Mouse (Mus musculus): ENCODE data around the gene Fgb.

Fgb gene

DNA sequence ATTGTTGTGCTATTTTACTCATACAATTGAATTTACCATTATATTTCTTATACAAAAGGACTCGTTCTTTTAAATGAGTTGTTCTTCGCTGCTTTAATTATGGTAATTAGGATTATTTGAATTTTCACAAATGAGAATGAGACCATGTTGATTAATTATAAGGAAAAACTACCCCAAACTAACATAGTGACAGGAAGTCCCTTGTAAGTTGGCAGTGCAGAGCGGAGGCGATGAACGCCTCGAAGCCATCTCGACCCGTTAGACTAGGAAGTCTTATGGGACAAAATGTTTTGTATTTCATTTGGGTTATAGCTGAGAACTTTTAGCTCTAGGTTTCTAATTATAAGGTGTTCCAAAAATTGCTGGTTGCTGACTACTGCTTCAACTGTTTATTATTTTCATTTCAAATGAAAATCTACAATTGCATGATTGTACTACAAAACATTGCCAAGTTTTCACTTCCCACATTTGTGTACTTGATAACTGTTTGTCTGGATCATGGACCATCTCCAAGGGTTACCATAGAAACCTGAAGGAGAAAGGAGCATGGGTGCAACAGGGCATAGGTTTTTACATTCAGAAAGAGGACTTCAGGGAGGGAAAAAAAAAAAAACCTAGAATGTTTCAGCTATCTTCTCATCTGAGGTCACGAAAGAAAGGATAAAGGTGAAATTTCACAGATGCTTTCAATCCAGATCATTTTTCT, 22.0 kb downstream of the Fgb start:
- no peak for DNase-seq (ENCODE audit: low spot score in 2 of 2)

DNA sequence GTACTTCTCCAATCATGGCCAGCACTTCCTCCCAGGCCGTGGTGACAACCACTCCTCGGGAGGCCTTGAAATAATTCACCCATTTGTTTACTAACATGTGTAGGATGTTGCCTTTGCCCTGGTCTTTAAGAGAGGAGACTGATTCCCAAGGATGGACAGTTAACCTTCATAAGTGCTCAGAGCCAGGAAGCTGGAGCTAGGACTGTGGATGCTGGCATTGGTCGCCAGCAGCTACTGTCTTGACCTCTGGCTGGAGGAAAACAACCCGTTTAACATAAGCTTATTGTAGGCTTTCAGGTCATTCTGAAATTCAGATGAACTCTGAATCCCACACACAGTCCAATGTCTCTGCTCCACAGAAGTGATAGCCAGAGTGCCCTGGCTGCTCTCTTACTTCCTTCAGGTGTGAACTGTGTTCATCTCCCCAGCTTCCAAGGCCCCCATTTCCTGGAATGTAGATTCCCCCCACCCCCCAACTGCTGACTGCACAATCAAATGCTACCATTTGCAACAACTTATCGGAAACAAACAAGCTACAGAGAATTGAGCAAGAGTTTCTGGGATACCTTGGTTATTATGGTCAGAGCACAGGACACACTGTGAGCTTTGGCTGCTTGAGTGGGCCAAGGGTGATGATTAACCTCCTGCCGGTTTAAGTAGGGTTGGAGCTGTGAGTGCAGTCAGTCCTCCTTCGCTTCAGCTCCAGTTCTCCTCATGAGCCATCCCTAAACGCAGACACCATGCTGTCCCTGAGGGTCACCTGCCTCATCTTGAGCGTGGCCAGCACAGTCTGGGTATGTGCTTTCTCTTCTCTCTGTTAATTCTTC, 24.0 kb downstream of the Fgb start, which contains the start of gene Fga:
Fga (plus strand) TSS at position 602 of the 827 bp plus-strand sequence.
- no peak for DNase-seq (ENCODE audit: low spot score in 2 of 2)

DNA sequence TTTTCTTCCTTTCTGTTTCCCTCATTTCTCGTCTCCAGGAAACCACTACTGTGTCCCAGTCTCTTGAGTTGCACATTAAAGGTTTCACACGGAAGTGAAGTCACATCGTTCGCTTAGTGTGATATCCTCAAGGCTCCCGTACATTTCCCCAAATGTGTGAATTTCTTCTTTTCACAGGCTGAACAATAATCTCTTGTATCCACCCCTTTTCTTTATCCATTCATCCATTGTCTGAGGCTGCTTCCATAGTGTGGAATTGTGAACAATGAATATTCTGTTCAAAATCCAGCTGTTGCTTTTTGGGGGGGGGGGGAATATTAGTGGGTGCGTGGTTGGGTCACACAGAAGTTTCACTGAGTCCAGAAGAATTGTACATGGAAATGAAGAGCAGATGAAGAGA, 24.6 kb downstream of the Fgb start:
- DNase-seq (ENCODE audit: low spot score in 2 of 2), result no peak

- DNase-seq (ENCODE audit: low spot score in 2 of 2), result no peak
Observed at GRCm38 (mm10) chr3:83021176-83021575, 28.5 kb downstream of the Fgb start.

DNA sequence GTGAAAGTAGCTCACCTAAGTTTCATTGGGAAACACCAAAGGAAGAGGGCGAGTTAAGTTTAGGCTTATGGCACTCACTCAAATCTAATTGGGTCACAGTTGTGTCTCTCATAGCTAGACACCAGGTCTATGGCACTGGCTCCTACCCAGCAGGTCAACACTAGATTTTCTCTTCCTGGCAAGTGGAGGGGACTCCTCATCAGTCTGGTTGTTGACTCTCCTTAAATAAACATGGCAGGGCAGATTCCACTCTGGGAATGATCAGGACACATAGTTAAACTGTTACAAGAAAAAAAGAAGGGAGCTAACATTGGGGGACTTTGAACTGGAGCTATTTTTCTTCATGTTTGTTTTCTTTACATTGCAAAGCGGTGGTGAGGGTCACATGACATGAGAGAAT, 29.3 kb downstream of the Fgb start:
- DNase-seq (ENCODE audit: low spot score in 2 of 2), result no peak

GRCm38 (mm10) chr3:83016236-83016635, 33.4 kb downstream of the Fgb start:
- DNase-seq (ENCODE audit: low spot score in 2 of 2), result no peak

GRCm38 (mm10) chr3:83013951-83014350, 35.7 kb downstream of the Fgb start:
- DNase-seq (ENCODE audit: low spot score in 2 of 2), result no peak

DNA sequence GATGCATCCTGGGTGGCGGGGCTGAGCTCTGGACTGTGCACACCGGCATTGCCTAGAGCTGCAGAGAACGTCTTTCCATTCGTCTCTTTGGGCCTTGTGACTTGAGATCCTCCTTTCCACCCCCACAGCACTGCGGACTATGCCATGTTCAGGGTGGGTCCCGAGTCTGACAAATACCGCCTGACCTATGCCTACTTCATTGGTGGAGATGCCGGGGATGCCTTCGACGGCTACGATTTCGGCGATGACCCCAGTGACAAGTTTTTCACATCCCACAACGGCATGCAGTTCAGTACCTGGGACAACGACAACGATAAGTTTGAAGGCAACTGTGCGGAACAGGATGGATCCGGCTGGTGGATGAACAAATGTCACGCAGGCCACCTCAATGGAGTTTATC, 37.0 kb downstream of the Fgb start:
- DNase-seq (ENCODE audit: low spot score in 2 of 2), result no peak

DNA sequence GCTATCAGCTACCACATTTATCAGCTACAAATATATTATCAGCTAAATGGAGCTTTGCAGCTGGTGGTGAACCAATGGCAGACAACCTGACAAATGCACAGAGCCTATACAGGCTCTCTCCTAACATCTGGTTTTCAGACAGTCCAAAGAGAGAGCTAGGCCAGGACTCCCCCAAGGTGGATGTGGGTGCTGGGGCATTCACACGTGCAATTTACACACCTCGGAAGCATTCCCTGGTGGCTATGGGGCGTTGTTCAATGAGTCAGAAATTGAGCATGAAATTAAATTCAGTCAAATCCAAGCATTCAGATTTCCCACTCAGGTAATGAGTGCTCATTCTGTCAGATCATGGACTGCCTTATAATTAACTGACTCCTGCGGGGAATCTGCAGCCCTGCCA, 38.1 kb downstream of the Fgb start:
- DNase-seq (ENCODE audit: low spot score in 2 of 2), result no peak

- no peak for DNase-seq (ENCODE audit: low spot score in 2 of 2)
Observed at GRCm38 (mm10) chr3:83011136-83011535, 38.5 kb downstream of the Fgb start.

DNA sequence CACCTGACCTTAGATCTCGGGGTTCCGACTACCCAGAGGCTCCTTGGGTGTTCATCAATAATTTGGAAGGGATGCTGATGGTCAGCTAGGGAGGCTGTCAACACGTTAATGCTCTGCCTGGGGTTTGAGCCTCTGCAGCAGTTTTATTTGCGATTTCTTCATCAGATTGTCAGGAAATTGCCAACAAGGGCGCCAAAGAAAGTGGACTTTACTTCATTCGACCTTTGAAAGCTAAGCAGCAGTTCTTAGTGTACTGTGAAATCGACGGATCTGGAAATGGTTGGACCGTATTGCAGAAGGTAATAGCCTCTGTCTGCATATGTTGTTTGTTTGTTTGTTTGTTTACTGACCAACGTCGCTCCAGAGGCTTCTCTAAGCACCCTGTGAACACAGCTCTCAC, 39.4 kb downstream of the Fgb start:
- DNase-seq (ENCODE audit: low spot score in 2 of 2), result no peak

DNA sequence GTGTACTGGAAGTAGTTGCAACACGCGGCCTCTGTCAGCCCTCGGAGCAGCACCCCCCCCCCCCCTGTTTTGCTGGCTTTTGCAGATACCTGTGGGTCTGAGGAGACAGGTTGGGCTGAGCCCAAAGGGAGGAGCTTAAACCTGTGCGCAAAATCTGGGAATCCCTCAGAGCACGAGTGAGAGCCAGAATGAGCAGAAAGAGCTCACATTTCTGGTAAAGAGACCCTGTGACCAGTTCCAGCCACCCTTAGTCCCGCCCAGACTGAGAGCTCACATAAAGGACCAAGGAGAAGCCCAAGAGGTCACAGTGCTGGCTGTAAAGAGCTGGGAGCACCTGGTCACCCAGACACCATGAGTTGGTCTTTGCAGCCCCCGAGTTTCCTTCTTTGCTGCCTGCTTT, 42.1 kb downstream of the Fgb start, which contains the start of gene Fgg:
Fgg (plus strand) TSS at position 168 of the 400 bp plus-strand sequence.
- DNase-seq (ENCODE audit: low spot score in 2 of 2), result no peak

DNA sequence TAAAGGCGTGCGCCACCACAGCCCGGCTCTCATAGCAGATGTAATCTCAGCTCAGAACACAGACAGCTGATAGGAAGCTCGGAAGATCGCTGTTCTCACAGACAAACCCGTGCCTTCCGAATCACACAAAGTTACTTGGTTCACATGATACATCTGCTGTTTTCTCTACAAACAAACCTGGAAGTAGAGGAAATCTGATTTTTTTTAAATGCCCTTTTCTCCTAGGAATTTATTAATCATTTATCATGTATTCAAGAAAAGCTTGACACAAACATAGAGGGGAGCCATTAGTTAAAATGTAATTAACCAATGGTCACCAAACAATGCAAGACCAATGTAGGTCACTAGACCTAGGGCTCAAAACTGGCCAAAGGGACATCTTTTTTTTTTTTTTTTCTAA, 44.9 kb downstream of the Fgb start:
- DNase-seq (ENCODE audit: low spot score in 2 of 2), result no peak

DNA sequence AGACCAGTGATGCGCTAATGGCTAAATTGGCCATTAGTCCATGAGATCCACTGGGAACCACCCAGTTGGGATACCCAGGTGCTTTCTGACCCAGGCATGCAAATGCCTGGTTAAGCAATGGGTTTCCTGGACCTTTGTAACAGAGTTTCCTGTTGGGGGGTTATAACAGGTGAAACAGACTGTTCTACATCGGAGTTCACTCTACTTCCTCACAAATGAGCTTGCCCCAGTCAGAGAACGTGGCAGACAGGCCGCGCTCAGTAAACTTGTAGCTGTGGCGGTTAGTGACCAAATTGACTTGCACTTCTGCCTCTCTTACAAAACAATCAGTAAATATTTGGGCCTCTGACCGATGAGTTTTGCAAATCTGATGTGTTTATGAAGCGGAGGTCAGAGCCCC, 46.6 kb downstream of the Fgb start:
- DNase-seq (ENCODE audit: low spot score in 2 of 2), result no peak

GRCm38 (mm10) chr3:83002191-83002590, 47.5 kb downstream of the Fgb start:
- DNase-seq (ENCODE audit: low spot score in 2 of 2), result peak in 1 of 2 experiments; percentile 37

DNA sequence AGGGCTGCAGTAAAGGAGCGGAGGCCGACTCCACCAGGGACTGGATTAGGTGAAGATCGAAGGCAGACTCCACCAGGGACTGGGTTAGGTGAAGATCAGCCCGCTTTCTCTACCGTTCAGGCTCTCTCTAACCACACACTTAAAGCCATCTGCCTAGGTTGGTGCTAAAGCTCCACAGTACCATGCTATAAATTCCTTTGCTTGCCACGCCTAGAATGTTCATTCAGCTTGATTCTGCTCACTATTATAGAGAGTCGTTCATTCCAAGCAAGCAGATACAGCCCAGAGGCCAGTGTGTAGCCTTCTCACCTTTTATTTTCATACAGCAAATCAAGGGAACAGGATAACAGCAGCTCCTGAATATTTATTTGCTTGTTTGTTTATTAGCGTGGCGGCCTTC, 49.7 kb downstream of the Fgb start:
- no peak for DNase-seq (ENCODE audit: low spot score in 2 of 2)

GRCm38 (mm10) chr3:82998772-82999463, 50.7 kb downstream of the Fgb start:
- peak; percentile 25 to 72 for DNase-seq (ENCODE audit: low spot score in 2 of 2)

DNA sequence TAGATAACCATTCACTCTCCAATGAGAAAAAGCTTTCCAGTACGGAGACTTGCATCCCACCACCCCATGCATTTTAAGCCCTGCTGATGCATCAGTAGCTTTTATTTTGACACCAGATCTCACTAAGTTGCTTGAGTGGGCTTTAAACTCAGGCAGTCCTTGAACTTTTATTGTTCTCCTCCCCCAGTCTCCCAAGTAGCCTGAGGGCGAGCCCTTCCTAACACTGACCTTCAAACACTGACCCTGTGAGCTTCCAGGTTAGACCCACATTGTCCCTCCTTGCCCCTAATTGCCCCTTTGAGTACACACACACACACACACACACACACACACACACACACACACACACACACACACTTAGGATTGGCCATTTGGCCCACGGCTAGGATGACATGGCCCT, 53.0 kb downstream of the Fgb start:
- no peak for DNase-seq (ENCODE audit: low spot score in 2 of 2)

GRCm38 (mm10) chr3:82995368-82995767, 54.3 kb downstream of the Fgb start:
- no peak for DNase-seq (ENCODE audit: low spot score in 2 of 2)

- no peak for DNase-seq (ENCODE audit: low spot score in 2 of 2)
Observed at GRCm38 (mm10) chr3:82992956-82993355, 56.7 kb downstream of the Fgb start.

GRCm38 (mm10) chr3:82991963-82992362, 57.7 kb downstream of the Fgb start:
- no peak for DNase-seq (ENCODE audit: low spot score in 2 of 2)
